Mouse (Mus musculus): ENCODE data around the gene F8.

Gene F8

GRCm38 (mm10) chrX:75137729-75138128 lies 244.7 kb downstream of the F8 start:
- DNase-seq: no peak

- DNase-seq: no peak
Measured at GRCm38 (mm10) chrX:75136938-75137337, 245.5 kb downstream of the F8 start.

GRCm38 (mm10) chrX:75130467-75131160 lies 251.8 kb downstream of the F8 start, which contains the start of gene Mpp1:
Gene Mpp1 (minus strand): TSS chrX:75131016.
- peak; percentile 89 for DNase-seq

GRCm38 (mm10) chrX:75129474-75129873 lies 252.9 kb downstream of the F8 start:
- no peak for DNase-seq

- peak; percentile 4 for DNase-seq
Measured at GRCm38 (mm10) chrX:75128333-75128980, 254.0 kb downstream of the F8 start.

- DNase-seq: no peak
Measured at GRCm38 (mm10) chrX:75126893-75127292, 255.5 kb downstream of the F8 start.

- DNase-seq: no peak
Measured at GRCm38 (mm10) chrX:75125606-75126005, 256.8 kb downstream of the F8 start.
